Mouse (Mus musculus): Measurements from ENCODE around the gene Usp34.
"Not testable (repeated sequence)": the region's sequence is repeated elsewhere in the genome, so short reads cannot be mapped to it uniquely, and the experiment has no call there.

Usp34 gene

DNA sequence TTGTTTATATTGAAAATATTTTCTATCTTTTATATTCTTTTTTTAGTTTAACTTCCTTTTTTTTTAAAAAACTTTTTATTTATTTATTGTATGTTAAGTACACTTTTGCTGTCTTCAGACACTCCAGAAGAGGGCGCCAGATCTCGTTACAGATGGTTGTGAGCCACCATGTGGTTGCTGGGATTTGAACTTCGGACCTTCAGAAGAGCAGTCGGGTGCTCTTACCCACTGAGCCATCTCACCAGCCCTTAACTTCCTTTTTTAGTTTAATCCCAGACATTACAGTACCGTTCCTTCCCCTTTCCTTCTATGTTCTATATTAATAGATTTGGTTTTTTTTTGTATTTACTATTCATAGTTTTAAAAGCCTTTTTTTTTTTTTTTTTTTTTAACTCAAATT lies 50.5 kb downstream of the Usp34 start:
- not testable (repeated sequence) for DNase-seq (ENCODE audit: low read depth, low spot score)

DNA sequence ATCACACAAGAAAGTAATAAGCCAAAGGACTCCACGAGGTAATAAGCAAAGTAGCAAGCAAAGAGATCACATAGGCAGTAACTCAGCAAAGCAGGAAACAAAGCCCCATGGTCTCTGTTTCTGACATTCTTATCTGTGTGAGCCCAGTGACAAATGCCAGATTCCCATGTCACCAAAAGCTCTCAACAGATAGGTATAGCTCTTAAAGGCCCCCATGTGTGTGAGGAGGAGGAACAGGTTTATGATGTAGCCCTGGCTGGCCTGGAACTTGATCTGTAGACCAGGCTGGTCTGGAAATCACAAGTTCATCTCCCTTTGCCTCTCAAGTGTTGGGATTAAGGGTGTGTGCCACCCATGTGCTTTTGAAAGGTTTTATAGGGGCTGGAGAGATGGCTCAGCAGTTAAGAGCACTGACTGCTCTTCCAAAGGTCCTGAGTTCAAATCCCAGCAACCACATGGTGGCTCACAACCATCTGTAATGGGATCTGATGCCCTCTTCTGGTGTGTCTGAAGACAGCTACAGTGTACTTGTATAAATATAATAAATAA lies 53.1 kb downstream of the Usp34 start:
- not testable (repeated sequence) for DNase-seq (ENCODE audit: low read depth, low spot score)

DNA sequence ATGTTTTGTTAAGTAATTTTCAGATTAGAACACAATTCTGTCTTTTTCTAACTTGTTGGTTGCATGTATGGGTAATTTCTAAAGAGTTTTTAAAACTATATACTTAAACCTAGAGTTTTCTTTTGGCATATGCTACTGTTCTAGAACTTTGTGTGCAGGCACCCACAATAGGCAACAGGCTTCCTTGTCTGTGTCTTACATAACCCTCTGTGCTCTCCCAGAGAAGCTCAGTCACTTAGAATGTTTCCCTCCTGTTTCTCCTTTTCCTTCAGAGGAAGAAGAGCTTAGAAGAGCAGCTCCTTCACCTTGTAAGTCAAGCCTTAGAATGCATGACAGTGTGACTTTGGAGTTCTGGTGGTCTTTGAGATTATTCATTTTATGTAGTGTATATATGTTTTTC lies 55.6 kb downstream of the Usp34 start:
- DNase-seq (ENCODE audit: low read depth, low spot score), result no peak

DNA sequence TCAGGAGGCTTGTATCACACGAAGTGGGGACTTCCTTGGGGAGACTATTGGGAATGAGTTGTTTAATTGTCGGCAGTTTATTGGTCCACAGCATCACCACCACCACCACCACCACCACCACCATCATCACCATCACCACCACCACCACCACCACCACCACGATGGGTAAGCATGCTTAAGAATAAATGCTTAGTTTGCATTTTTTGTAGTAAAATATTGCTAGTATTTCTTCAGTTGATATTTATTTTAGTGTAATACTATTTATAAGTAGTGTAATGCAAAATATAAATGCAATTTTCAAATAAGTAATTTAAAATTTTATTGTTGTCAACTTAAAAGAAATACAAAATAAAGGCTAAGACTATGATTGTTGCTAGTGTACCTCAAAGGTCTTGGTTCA lies 57.7 kb downstream of the Usp34 start:
- DNase-seq (ENCODE audit: low read depth, low spot score), result no peak

- no peak for DNase-seq (ENCODE audit: low read depth, low spot score)
Measured at GRCm38 (mm10) chr11:23372032-23372431, 65.3 kb downstream of the Usp34 start.

DNA sequence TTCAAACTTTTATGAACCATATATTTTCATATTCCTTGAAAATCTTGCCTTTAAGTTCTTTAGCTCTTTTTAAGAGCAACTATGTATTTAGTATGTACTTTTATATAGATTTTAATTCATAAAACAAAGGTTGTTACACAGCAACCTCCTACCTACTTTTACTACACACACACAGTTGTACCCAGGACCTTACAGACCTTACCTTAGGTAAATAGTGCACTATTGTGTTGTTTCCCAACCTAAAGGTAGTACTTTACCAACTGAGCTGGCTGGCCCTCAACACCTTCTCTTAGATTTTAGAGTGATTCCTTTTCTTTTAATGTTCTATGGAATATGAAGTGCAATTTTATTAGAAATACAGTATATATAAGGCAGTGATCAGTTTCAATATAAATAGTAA lies 65.8 kb downstream of the Usp34 start:
- DNase-seq (ENCODE audit: low read depth, low spot score), result no peak

DNA sequence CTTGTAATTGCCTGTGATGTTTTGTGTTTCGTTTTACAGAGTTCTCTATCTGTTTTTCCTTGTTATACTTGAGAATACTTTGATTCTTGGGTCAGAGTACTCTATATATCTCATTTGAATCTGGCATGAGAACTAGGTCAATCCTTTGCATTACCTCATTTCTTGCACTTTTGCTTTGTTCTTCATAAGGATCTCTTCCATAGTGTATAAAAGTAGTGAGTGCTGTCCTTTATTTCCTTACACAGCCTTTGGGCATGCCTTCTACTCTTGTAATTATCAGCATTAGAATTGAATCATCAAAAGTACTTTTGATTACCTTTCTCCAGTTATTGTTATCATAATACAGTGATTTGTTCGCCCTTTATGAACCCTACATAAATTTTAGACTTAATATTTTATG lies 73.4 kb downstream of the Usp34 start:
- no peak for DNase-seq (ENCODE audit: low read depth, low spot score)

- no peak for DNase-seq (ENCODE audit: low read depth, low spot score)
Measured at GRCm38 (mm10) chr11:23380595-23380994, 73.9 kb downstream of the Usp34 start.

DNA sequence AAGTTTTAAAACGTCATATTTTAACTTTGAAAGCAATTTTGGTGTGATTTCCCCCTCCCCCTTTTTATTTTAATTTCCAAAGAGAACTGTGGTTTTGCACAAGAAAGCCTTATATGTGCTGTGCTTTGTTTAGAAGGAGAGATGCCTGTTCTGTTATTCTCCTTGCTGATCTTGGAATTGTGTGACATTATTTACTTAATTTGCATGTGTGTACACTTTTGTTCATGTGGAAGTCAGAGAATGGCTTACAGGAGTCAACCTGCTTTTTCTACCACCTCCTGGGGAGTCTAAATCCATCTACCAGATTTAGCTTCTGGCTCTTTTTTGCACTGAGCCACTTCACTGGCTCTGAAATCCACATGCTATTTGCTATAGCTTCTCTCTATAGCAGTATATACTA lies 76.1 kb downstream of the Usp34 start:
- DNase-seq (ENCODE audit: low read depth, low spot score), result no peak

DNA sequence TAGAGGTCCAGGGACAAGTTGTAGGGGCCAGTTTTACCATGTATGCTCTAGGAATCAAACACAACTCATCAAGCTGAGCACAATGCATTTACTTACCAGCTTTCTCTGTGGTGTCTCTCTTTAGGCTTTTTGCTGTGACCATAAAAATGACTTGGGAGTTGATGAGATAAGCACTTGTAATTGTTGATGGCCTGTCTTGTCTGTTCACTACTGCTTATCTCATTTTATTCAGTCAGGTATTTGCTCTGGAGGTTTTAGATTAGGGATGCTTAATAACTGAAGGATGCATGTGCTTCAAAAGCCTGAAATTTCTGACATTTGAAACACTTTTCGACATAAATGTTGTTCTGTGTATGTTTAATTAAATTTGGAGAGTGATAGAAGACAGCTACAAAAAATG lies 83.0 kb downstream of the Usp34 start:
- DNase-seq (ENCODE audit: low read depth, low spot score), result no peak

GRCm38 (mm10) chr11:23392567-23392966 lies 85.9 kb downstream of the Usp34 start:
- DNase-seq (ENCODE audit: low read depth, low spot score), result no peak

GRCm38 (mm10) chr11:23396608-23397007 lies 89.9 kb downstream of the Usp34 start:
- no peak for DNase-seq (ENCODE audit: low read depth, low spot score)

GRCm38 (mm10) chr11:23400978-23401776 lies 94.5 kb downstream of the Usp34 start:
- no peak for DNase-seq (ENCODE audit: low read depth, low spot score)

- DNase-seq (ENCODE audit: low read depth, low spot score), result no peak
Measured at GRCm38 (mm10) chr11:23428301-23428700, 121.6 kb downstream of the Usp34 start.

DNA sequence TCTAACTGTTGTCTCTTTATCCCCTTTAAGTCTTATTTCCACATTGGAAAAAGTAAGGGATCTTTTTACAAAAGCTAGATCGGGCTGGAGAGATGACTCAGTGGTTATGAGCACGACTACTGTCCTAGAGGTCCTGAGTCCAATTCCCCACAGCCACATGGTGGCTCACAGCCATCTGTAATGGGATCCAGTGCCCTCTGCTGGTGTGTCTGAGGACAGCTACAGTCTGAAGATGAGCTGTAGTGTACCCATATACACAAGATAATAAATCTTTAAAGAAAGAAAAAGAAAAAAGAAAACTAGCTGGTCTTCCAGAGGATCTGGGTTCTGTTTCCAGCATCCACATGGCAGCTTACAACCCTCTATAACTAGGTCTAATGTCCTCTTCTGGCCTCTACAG lies 123.3 kb downstream of the Usp34 start:
- DNase-seq (ENCODE audit: low read depth, low spot score), result no peak

GRCm38 (mm10) chr11:23436076-23436475 lies 129.4 kb downstream of the Usp34 start:
- DNase-seq (ENCODE audit: low read depth, low spot score), result no peak

GRCm38 (mm10) chr11:23465862-23466261 lies 159.2 kb downstream of the Usp34 start:
- not testable (repeated sequence) for DNase-seq (ENCODE audit: low read depth, low spot score)

DNA sequence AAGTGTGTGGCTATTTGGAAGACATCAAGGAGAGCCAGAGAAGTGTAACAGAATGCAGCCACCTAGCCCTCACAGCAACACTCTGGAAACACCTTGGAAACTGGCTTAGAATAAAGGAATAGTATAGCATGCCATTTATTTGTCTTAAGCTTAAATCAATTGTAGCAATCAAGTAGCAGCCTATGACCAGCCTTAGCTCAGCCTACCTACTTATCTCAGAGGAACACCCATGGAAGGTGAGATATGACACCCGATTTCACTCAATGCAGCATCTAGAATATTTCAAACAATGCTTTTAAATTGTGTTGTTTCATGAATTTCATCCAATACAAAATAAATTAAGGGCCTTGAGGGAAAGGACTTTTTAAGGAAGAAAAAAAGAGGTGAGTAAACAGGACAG lies 183.3 kb downstream of the Usp34 start:
- no peak for DNase-seq (ENCODE audit: low read depth, low spot score)

- DNase-seq (ENCODE audit: low read depth, low spot score), result no peak
Measured at GRCm38 (mm10) chr11:23492048-23492790, 185.5 kb downstream of the Usp34 start.

DNA sequence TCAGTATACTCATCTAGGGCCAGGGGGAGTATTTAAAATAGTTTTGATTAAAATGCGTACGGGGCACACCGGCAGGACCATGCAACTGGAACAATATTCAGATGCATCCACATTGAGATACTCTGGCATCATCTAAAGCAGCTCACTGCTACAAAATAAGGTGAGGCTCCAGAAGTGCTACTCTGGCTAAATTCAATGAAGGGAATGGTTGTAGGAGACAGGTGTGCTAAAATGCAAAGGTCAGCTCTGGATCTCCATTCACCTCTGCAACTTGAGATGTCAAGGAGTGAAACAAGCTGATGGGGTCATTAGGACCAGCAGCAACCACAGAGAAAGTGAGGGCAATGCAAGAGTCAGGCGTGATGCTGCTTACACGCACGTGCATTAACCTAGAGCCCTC lies 188.5 kb downstream of the Usp34 start:
- DNase-seq (ENCODE audit: low read depth, low spot score), result no peak

DNA sequence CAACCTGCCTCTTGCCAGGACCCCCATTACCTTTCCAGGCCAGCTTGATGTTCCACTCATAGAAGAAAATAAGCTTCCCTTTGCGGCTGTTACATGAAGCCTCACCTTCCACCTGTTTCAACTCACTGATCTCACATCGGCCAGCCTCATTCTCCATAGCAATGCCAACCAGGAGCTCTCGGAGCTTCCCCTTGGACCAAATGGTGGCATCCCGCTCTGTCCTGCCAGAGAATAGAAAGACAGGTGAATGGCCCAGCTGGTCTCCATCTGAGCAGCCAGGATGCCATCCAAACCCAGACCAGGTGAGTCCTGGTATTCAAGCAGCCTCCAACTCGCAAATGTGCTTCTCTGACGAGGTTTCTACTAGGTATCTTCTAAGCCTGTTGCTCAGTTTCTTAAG lies 190.0 kb downstream of the Usp34 start:
- peak; percentile 8 for DNase-seq (ENCODE audit: low read depth, low spot score)

GRCm38 (mm10) chr11:23497335-23497717 lies 190.6 kb downstream of the Usp34 start:
- DNase-seq (ENCODE audit: low read depth, low spot score), result peak; percentile 44
